Mouse (Mus musculus): Measurements from ENCODE around the gene Myo1d.

Gene Myo1d

GRCm38 (mm10) chr11:80719014-80719413 lies 60.8 kb downstream of the Myo1d start:
- no peak for DNase-seq

GRCm38 (mm10) chr11:80718036-80718435 lies 61.8 kb downstream of the Myo1d start:
- DNase-seq: no peak

GRCm38 (mm10) chr11:80715115-80715514 lies 64.7 kb downstream of the Myo1d start:
- no peak for DNase-seq

GRCm38 (mm10) chr11:80713705-80714104 lies 66.1 kb downstream of the Myo1d start:
- DNase-seq: no peak

- no peak for DNase-seq
Observed at GRCm38 (mm10) chr11:80712201-80712600, 67.6 kb downstream of the Myo1d start.

- DNase-seq: no peak
Observed at GRCm38 (mm10) chr11:80711336-80711735, 68.5 kb downstream of the Myo1d start.

GRCm38 (mm10) chr11:80700611-80701010 lies 79.2 kb downstream of the Myo1d start:
- no peak for DNase-seq

- DNase-seq: no peak
Observed at GRCm38 (mm10) chr11:80698721-80699120, 81.1 kb downstream of the Myo1d start.

GRCm38 (mm10) chr11:80696350-80696749 lies 83.5 kb downstream of the Myo1d start:
- peak in 1 of 2 experiments; percentile 19 for DNase-seq

- DNase-seq: no peak
Observed at GRCm38 (mm10) chr11:80684603-80685002, 95.2 kb downstream of the Myo1d start.

GRCm38 (mm10) chr11:80682745-80683144 lies 97.1 kb downstream of the Myo1d start:
- DNase-seq: no peak

- no peak for DNase-seq
Observed at GRCm38 (mm10) chr11:80673013-80673412, 106.8 kb downstream of the Myo1d start.

- peak; percentile 40 to 48 for DNase-seq
Observed at GRCm38 (mm10) chr11:80670391-80670790, 109.4 kb downstream of the Myo1d start.

GRCm38 (mm10) chr11:80669934-80670333 lies 109.9 kb downstream of the Myo1d start:
- DNase-seq: peak; percentile 49 to 51

- no peak for DNase-seq
Observed at GRCm38 (mm10) chr11:80666211-80666610, 113.6 kb downstream of the Myo1d start.

- no peak for DNase-seq
Observed at GRCm38 (mm10) chr11:80664261-80664660, 115.6 kb downstream of the Myo1d start.

GRCm38 (mm10) chr11:80645111-80645510 lies 134.7 kb downstream of the Myo1d start:
- no peak for DNase-seq

GRCm38 (mm10) chr11:80628992-80629865 lies 150.6 kb downstream of the Myo1d start:
- no peak for DNase-seq

GRCm38 (mm10) chr11:80628581-80628980 lies 151.2 kb downstream of the Myo1d start:
- no peak for DNase-seq

GRCm38 (mm10) chr11:80623038-80623380 lies 156.8 kb downstream of the Myo1d start:
- no peak for DNase-seq

- DNase-seq: peak in 1 of 2 experiments; percentile 20
Observed at GRCm38 (mm10) chr11:80622233-80623037, 157.4 kb downstream of the Myo1d start.

- no peak for DNase-seq
Observed at GRCm38 (mm10) chr11:80614949-80615725, 164.7 kb downstream of the Myo1d start.

GRCm38 (mm10) chr11:80614418-80614817 lies 165.4 kb downstream of the Myo1d start:
- peak; percentile 50 to 83 for DNase-seq
